8 mouse cellular contexts compared by ENCODE assay signal in genomic region chr7:28780067-28780658, GRCm38 (mm10). TPM values are rescaled to one million over a fixed set of nuclear protein-coding genes. Genes with fewer than 3 reads are reported as not detected.
A peak's percentile ranks its signal among the peaks of the same experiment; 100 is the strongest.
DNase-seq lines count a peak whose midpoint lies in the region; ATAC-seq and TF ChIP-seq lines count a peak whose summit lies in the region.

No protein-coding gene starts in this region.

- H3K27ac ChIP-seq in forebrain, embryonic 10.5 days: peak overlapping the region; percentile 26; the same call in 1 of the 2 replicates
- H3K27ac ChIP-seq in heart, postnatal 0 days (ENCODE audit: low read depth): peak overlapping the region; percentile 56; the same call in 1 of the 2 replicates
- H3K27ac ChIP-seq in liver, embryonic 14.5 days: no peak overlapping the region
- H3K27ac ChIP-seq in neural tube, embryonic 12.5 days: no peak overlapping the region
- peak overlapping the region; percentile 42 for H3K27ac ChIP-seq in stomach, postnatal 0 days (replicated peaks)

- no peak overlapping the region for H3K4me3 ChIP-seq in forebrain, embryonic 10.5 days
- H3K4me3 ChIP-seq in heart, postnatal 0 days (ENCODE audit: low read depth, low read length): no peak overlapping the region
- H3K4me3 ChIP-seq in liver, embryonic 14.5 days (ENCODE audit: insufficient read depth in 1 of 2, low read depth in 2 of 2, low read length in 2 of 2): no peak overlapping the region
- no peak overlapping the region for H3K4me3 ChIP-seq in neural tube, embryonic 12.5 days
- no peak overlapping the region for H3K4me3 ChIP-seq in stomach, postnatal 0 days (ENCODE audit: low read depth, low read length)

- no peak overlapping the region for H3K4me2 ChIP-seq in heart, postnatal 0 days (ENCODE audit: low read depth, low read length)
- no peak overlapping the region for H3K4me2 ChIP-seq in liver, embryonic 14.5 days (ENCODE audit: low read depth)
- H3K4me2 ChIP-seq in neural tube, embryonic 12.5 days (replicated peaks): no peak overlapping the region
- H3K4me2 ChIP-seq in stomach, postnatal 0 days (replicated peaks; ENCODE audit: low read depth): no peak overlapping the region

- peaks cover 31% of the 10 kb centered on the region for H3K36me3 ChIP-seq in forebrain, embryonic 10.5 days (replicated peaks)
- H3K36me3 ChIP-seq in heart, postnatal 0 days (replicated peaks; ENCODE audit: control insufficient read depth, insufficient read depth, low read length): peaks cover 29% of the 10 kb centered on the region
- no peaks in the 10 kb centered on the region for H3K36me3 ChIP-seq in liver, embryonic 14.5 days (replicated peaks; ENCODE audit: control insufficient read depth, insufficient read depth, low read depth)
- peaks cover 18% of the 10 kb centered on the region for H3K36me3 ChIP-seq in neural tube, embryonic 12.5 days
- peaks cover 12% of the 10 kb centered on the region for H3K36me3 ChIP-seq in stomach, postnatal 0 days (ENCODE audit: control insufficient read depth, insufficient read depth, low read length)

- TF ChIP-seq EP300 in heart, postnatal 0 days (IDR thresholded peaks at IDR 0.05; ENCODE audit: low read depth): no peak
- no peak for TF ChIP-seq EP300 in liver, embryonic 14.5 days (IDR thresholded peaks at IDR 0.05; ENCODE audit: low read depth)
- no peak for TF ChIP-seq EP300 in stomach, postnatal 0 days (optimal IDR thresholded peaks at IDR 0.05)

- H3K27me3 ChIP-seq in forebrain, embryonic 10.5 days (ENCODE audit: poor library complexity, severe bottlenecking): no peaks in the 10 kb centered on the region
- no peaks in the 10 kb centered on the region for H3K27me3 ChIP-seq in heart, postnatal 0 days (ENCODE audit: control insufficient read depth, insufficient read depth, low read length)
- no peaks in the 10 kb centered on the region for H3K27me3 ChIP-seq in liver, embryonic 14.5 days (ENCODE audit: control insufficient read depth, insufficient read depth, low read length)
- no peaks in the 10 kb centered on the region for H3K27me3 ChIP-seq in neural tube, embryonic 12.5 days (replicated peaks)
- no peaks in the 10 kb centered on the region for H3K27me3 ChIP-seq in stomach, postnatal 0 days (ENCODE audit: control insufficient read depth, insufficient read depth, low read length)

- peak; percentile 85 to 91 for DNase-seq in CD8-positive naive resting alpha-beta T cell, adult 2 months (ENCODE audit: low read depth in 2 of 2, low spot score in 2 of 2)
- DNase-seq in c-Kit-negative CD71-positive TER-119-positive erythroid progenitor cells, embryonic 14.5 days (ENCODE audit: low read depth, low spot score): peak; percentile 79
- DNase-seq in forebrain, embryonic 10.5 days (ENCODE audit: extremely low spot score, low spot score): peak; percentile 83
- DNase-seq in heart, postnatal 0 days (ENCODE audit: low spot score): peak; percentile 85
- DNase-seq in kidney, postnatal 36 days: peak; percentile 83 to 94
- DNase-seq in liver, embryonic 14.5 days (ENCODE audit: low read depth in 3 of 3, low spot score in 3 of 3): peak; percentile 74
- DNase-seq in stomach, postnatal 0 days (ENCODE audit: low spot score): peak; percentile 85

- H3K4me1 ChIP-seq in forebrain, embryonic 10.5 days: peaks cover 17% of the 10 kb centered on the region
- no peaks in the 10 kb centered on the region for H3K4me1 ChIP-seq in heart, postnatal 0 days (ENCODE audit: control insufficient read depth, insufficient read depth)
- peaks cover 2 to 6% of the 10 kb centered on the region in 2 experiments for H3K4me1 ChIP-seq in liver, embryonic 14.5 days (replicated peaks; ENCODE audit: control insufficient read depth in 2 of 2, insufficient read depth in 2 of 2, low read length in 1 of 2)
- H3K4me1 ChIP-seq in neural tube, embryonic 12.5 days: peaks cover 3% of the 10 kb centered on the region
- H3K4me1 ChIP-seq in stomach, postnatal 0 days (replicated peaks; ENCODE audit: control insufficient read depth, insufficient read depth): 0 out of 2 replicates have a peak, but pooled peaks cover 3% of the 10 kb centered on the region

- ATAC-seq in heart, postnatal 0 days (ENCODE audit: insufficient read depth, low read depth): peak; percentile 73
- ATAC-seq in liver, embryonic 14.5 days (ENCODE audit: insufficient read depth): peak; percentile 62; the same call in 1 of the 2 replicates
- ATAC-seq in neural tube, embryonic 12.5 days (ENCODE audit: low FRiP score, low read depth): 0 out of 2 replicates have a peak, but pooled peaks have one; percentile 41
- ATAC-seq in stomach, postnatal 0 days (ENCODE audit: low FRiP score, low TSS enrichment): peak; percentile 82

- no peaks in the 10 kb centered on the region for H3K9me3 ChIP-seq in forebrain, embryonic 10.5 days
- no peaks in the 10 kb centered on the region for H3K9me3 ChIP-seq in heart, postnatal 0 days (replicated peaks; ENCODE audit: control insufficient read depth, low read length)
- H3K9me3 ChIP-seq in liver, embryonic 14.5 days (ENCODE audit: control insufficient read depth, low read length): no peaks in the 10 kb centered on the region
- H3K9me3 ChIP-seq in neural tube, embryonic 12.5 days: no peaks in the 10 kb centered on the region
- no peaks in the 10 kb centered on the region for H3K9me3 ChIP-seq in stomach, postnatal 0 days (ENCODE audit: control insufficient read depth, low read length)

- peak; percentile 83 for TF ChIP-seq CTCF in heart, postnatal 0 days (IDR thresholded peaks at IDR 0.05; ENCODE audit: low read depth)
- TF ChIP-seq CTCF in liver, embryonic 14.5 days (IDR thresholded peaks at IDR 0.05; ENCODE audit: low read depth): peak; percentile 88
- peak; percentile 86 for TF ChIP-seq CTCF in stomach, postnatal 0 days (IDR thresholded peaks at IDR 0.05; ENCODE audit: low read depth)

- 49% methylated on average over 6 of the region's 6 CpGs for WGBS in forebrain, embryonic 10.5 days
- 41% methylated on average over 6 of the region's 6 CpGs for WGBS in heart, postnatal 0 days
- 38% methylated on average over 6 of the region's 6 CpGs for WGBS in liver, embryonic 14.5 days (ENCODE audit: insufficient replicate concordance)
- 49% methylated on average over 6 of the region's 6 CpGs for WGBS in neural tube, embryonic 12.5 days
- WGBS in stomach, postnatal 0 days: 26% methylated on average over 6 of the region's 6 CpGs

- no peak overlapping the region for H3K9ac ChIP-seq in heart, postnatal 0 days (replicated peaks; ENCODE audit: low read depth, low read length)
- H3K9ac ChIP-seq in liver, embryonic 14.5 days (replicated peaks): no peak overlapping the region
- no peak overlapping the region for H3K9ac ChIP-seq in neural tube, embryonic 12.5 days
- H3K9ac ChIP-seq in stomach, postnatal 0 days (ENCODE audit: low read length): no peak overlapping the region

RNA-seq across cellular contexts. Expression of gene Rinl, which starts 8.6 kb away (rescaled TPM):
- 3.4 and 3.8 TPM in 2 replicates for polyA plus RNA-seq in forebrain, embryonic 10.5 days (2016; fragmentation: Nextera tagmentation; extraction: Ambion mirVana)
- 2.1 and 2.7 TPM in 2 replicates for total RNA-seq in heart, postnatal 0 days (2014; rRNA removed; ENCODE audit: low replicate concordance)
- 2.3 and 2.4 TPM in 2 replicates for polyA plus RNA-seq in heart, postnatal 0 days (2015; fragmentation: Nextera tagmentation; extraction: Ambion mirVana)
- 4.3 and 4.7 TPM in 2 replicates for polyA plus RNA-seq in liver, embryonic 14.5 days (2012; rRNA removed)
- 4.0 and 4.8 TPM in 2 replicates for polyA plus RNA-seq in liver, embryonic 14.5 days (2014; fragmentation: Nextera tagmentation; extraction: Ambion mirVana)
- 2.8 TPM in 2 replicates for polyA plus RNA-seq in neural tube, embryonic 12.5 days (2016; fragmentation: Nextera tagmentation; extraction: Ambion mirVana)
- 2.1 and 2.6 TPM in 2 replicates for polyA plus RNA-seq in stomach, postnatal 0 days (2015; fragmentation: Nextera tagmentation; extraction: Ambion mirVana)

RNA-seq across cellular contexts. Expression of gene Nfkbib, which starts 12.9 kb away (rescaled TPM):
- 56.6 and 57.6 TPM in 2 replicates for polyA plus RNA-seq in forebrain, embryonic 10.5 days (2016; fragmentation: Nextera tagmentation; extraction: Ambion mirVana)
- total RNA-seq in heart, postnatal 0 days (2014; rRNA removed; ENCODE audit: low replicate concordance): 3.5 and 16.1 TPM in 2 replicates
- polyA plus RNA-seq in heart, postnatal 0 days (2015; fragmentation: Nextera tagmentation; extraction: Ambion mirVana): 25.7 and 26.7 TPM in 2 replicates
- 15.0 and 19.7 TPM in 2 replicates for polyA plus RNA-seq in liver, embryonic 14.5 days (2012; rRNA removed)
- polyA plus RNA-seq in liver, embryonic 14.5 days (2014; fragmentation: Nextera tagmentation; extraction: Ambion mirVana): 27.0 and 29.6 TPM in 2 replicates
- polyA plus RNA-seq in neural tube, embryonic 12.5 days (2016; fragmentation: Nextera tagmentation; extraction: Ambion mirVana): 51.5 and 52.4 TPM in 2 replicates
- polyA plus RNA-seq in stomach, postnatal 0 days (2015; fragmentation: Nextera tagmentation; extraction: Ambion mirVana): 31.2 and 33.0 TPM in 2 replicates

RNA-seq across cellular contexts. Expression of gene Sirt2, which starts 13.6 kb away (rescaled TPM):
- polyA plus RNA-seq in forebrain, embryonic 10.5 days (2016; fragmentation: Nextera tagmentation; extraction: Ambion mirVana): 60.8 and 63.5 TPM in 2 replicates
- 44.7 and 53.0 TPM in 2 replicates for total RNA-seq in heart, postnatal 0 days (2014; rRNA removed; ENCODE audit: low replicate concordance)
- polyA plus RNA-seq in heart, postnatal 0 days (2015; fragmentation: Nextera tagmentation; extraction: Ambion mirVana): 60.6 and 61.0 TPM in 2 replicates
- polyA plus RNA-seq in liver, embryonic 14.5 days (2012; rRNA removed): 18.5 and 18.7 TPM in 2 replicates
- 21.3 and 24.2 TPM in 2 replicates for polyA plus RNA-seq in liver, embryonic 14.5 days (2014; fragmentation: Nextera tagmentation; extraction: Ambion mirVana)
- polyA plus RNA-seq in neural tube, embryonic 12.5 days (2016; fragmentation: Nextera tagmentation; extraction: Ambion mirVana): 86.4 and 89.1 TPM in 2 replicates
- 35.3 and 39.3 TPM in 2 replicates for polyA plus RNA-seq in stomach, postnatal 0 days (2015; fragmentation: Nextera tagmentation; extraction: Ambion mirVana)

RNA-seq across cellular contexts. Expression of gene Ccer2, which starts 24.2 kb away (rescaled TPM):
- polyA plus RNA-seq in forebrain, embryonic 10.5 days (2016; fragmentation: Nextera tagmentation; extraction: Ambion mirVana): not detected in 2 replicates
- total RNA-seq in heart, postnatal 0 days (2014; rRNA removed; ENCODE audit: low replicate concordance): not detected in 2 replicates
- polyA plus RNA-seq in heart, postnatal 0 days (2015; fragmentation: Nextera tagmentation; extraction: Ambion mirVana): not detected in 2 replicates
- polyA plus RNA-seq in liver, embryonic 14.5 days (2012; rRNA removed): not detected in 2 replicates
- polyA plus RNA-seq in liver, embryonic 14.5 days (2014; fragmentation: Nextera tagmentation; extraction: Ambion mirVana): not detected in 2 replicates
- polyA plus RNA-seq in neural tube, embryonic 12.5 days (2016; fragmentation: Nextera tagmentation; extraction: Ambion mirVana): 9.7 and 10.4 TPM in 2 replicates
- not detected in 2 replicates for polyA plus RNA-seq in stomach, postnatal 0 days (2015; fragmentation: Nextera tagmentation; extraction: Ambion mirVana)

RNA-seq across cellular contexts. Expression of gene Hnrnpl, which starts 28.2 kb away (rescaled TPM):
- polyA plus RNA-seq in forebrain, embryonic 10.5 days (2016; fragmentation: Nextera tagmentation; extraction: Ambion mirVana): 325 and 336 TPM in 2 replicates
- 259 and 275 TPM in 2 replicates for total RNA-seq in heart, postnatal 0 days (2014; rRNA removed; ENCODE audit: low replicate concordance)
- polyA plus RNA-seq in heart, postnatal 0 days (2015; fragmentation: Nextera tagmentation; extraction: Ambion mirVana): 149 and 171 TPM in 2 replicates
- polyA plus RNA-seq in liver, embryonic 14.5 days (2012; rRNA removed): 110 and 138 TPM in 2 replicates
- polyA plus RNA-seq in liver, embryonic 14.5 days (2014; fragmentation: Nextera tagmentation; extraction: Ambion mirVana): 83.1 and 91.3 TPM in 2 replicates
- 264 and 338 TPM in 2 replicates for polyA plus RNA-seq in neural tube, embryonic 12.5 days (2016; fragmentation: Nextera tagmentation; extraction: Ambion mirVana)
- polyA plus RNA-seq in stomach, postnatal 0 days (2015; fragmentation: Nextera tagmentation; extraction: Ambion mirVana): 153 and 156 TPM in 2 replicates

Comparison
In these comparisons a context has a peak if more than half of its experiments do, and no peak if none do; other contexts are left out.
1. H3K27ac ChIP-seq: peak in forebrain, embryonic 10.5 days (single experiment), heart, postnatal 0 days (single experiment) and stomach, postnatal 0 days (single experiment); none in liver, embryonic 14.5 days (single experiment) and neural tube, embryonic 12.5 days (single experiment).
2. Peak in every context shown above with its lines, with median percentiles within 50 percentile points of each other: DNase-seq, ATAC-seq and CTCF ChIP-seq.